Mouse (Mus musculus) thymus, postnatal 36 days (tissue): ENCODE measurements around the gene Actr8.

Experiments
- DNase-seq, 2 experiments: peaks; one replicate each; pipeline ENCODE4 v3.0.0; 2022; ENCODE audit warnings: mixed read lengths in 2 of 2

Gene Actr8

GRCm38 (mm10) chr14:29978254-29979204, at the start of gene Actr8:
TSS of gene Actr8 (plus strand) at chr14:29978337.
- peak; percentile 91 for DNase-seq

- DNase-seq: no peak
Measured at GRCm38 (mm10) chr14:29928966-29929365, 49.2 kb upstream of the Actr8 start.

- no peak for DNase-seq
Measured at GRCm38 (mm10) chr14:29935516-29935915, 42.6 kb upstream of the Actr8 start.

- no peak for DNase-seq
Measured at GRCm38 (mm10) chr14:29937466-29937865, 40.7 kb upstream of the Actr8 start.

- no peak for DNase-seq
Measured at GRCm38 (mm10) chr14:29939600-29940312, 38.4 kb upstream of the Actr8 start.

GRCm38 (mm10) chr14:29940313-29940812, 37.8 kb upstream of the Actr8 start:
- DNase-seq: no peak

- peak; percentile 6 to 16 for DNase-seq
Measured at GRCm38 (mm10) chr14:29940877-29941276, 37.3 kb upstream of the Actr8 start.

- DNase-seq: no peak
Measured at GRCm38 (mm10) chr14:29946761-29947309, 31.3 kb upstream of the Actr8 start.

- DNase-seq: no peak
Measured at GRCm38 (mm10) chr14:29950805-29951204, 27.3 kb upstream of the Actr8 start.

DNA sequence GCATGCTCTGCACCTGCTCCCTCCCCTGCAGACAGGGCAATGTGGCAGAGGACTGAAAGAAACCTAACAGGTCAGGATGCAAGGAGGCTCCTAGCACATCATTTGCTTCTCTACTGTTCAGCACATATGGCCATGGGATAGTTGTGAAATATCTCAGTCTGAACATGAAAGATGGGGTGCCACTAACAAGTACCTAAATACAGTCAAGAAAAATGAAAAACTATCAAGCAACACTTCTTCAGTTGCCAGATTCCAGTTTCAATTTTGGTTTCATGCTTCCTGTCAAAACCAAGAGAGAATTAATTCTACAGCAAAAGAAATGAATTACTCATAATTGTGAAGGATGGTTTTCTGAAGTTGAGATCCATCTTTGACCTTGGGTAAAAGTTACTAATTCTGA, 20.7 kb upstream of the Actr8 start:
- DNase-seq: no peak

DNA sequence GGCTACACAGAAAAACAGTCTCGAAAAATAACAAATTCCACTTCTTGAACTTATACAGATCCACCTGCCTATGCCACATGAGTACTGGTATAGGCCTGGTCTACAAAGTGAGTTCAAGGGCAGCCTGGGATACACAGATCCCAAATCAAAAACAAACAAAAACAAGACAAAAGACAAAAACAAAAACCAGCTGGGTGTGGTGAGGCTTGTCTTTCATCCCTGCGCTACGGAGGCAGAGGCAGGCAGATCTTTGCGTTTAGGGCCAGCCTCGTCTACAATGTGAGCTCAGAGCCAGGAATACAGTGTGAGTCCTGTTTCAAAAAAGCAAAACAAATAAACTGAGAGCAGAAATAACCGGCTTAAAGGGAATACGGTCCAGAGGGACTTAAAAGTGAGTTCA, 10.5 kb upstream of the Actr8 start:
- DNase-seq: no peak

DNA sequence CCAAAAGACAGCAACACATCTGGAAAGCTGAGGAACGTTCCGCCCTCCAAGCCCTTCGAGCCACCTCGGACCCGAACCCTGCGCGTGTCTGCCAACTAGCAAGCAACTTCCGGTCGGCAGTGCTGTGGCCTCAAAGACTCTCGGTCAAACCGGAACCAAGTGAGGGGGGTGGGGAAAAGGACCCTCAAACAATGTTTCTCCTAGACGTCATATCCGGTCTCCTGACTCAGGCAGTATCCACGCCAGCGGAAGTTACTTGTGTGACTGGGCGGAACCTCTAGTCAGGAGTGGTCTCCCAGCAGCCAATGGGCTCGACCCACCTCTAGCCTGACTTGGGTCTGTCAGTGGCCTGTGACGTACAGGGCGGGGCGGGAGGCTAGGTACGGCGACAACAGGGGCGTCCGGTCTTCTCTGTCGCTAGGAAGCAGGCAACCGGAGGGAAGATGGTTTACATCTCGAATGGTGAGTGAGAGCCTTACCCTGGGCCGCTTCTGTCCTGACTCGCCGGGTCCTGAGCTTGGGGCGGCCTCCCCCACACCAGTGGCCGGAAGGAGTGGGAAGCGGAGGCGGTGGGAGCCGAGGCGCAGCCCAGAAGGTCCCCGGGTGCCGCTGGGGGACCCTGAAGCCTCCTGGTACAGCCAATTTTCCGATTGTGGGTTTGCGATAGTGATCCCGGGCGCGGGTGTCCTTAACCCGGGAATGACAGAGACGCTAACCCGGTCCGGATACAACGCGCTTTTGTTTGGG, 9.9 kb upstream of the Actr8 start, which contains the start of gene Selenok:
Selenok (plus strand) TSS at position 234 of the 747 bp plus-strand sequence.
- DNase-seq: peak; percentile 88 to 95

DNA sequence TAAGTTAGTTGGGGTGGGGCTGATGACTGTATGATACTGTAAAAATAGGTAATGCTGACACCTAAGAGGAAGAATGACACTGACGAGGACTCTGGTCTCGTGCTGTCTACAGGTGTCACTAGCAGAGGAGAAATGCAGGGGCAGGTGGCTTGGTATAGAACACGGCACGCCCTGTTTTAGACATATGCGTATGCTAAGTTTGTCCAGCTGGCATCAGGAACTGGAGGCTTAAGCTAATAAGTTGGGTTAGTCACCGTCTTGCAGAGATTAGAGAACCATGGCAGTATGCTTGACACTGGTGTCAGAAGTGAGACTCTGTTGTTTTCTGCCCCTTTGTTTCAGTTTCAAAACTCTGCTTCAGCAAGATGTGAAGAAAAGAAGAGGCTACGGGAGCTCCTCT, 6.7 kb upstream of the Actr8 start:
- DNase-seq: no peak

DNA sequence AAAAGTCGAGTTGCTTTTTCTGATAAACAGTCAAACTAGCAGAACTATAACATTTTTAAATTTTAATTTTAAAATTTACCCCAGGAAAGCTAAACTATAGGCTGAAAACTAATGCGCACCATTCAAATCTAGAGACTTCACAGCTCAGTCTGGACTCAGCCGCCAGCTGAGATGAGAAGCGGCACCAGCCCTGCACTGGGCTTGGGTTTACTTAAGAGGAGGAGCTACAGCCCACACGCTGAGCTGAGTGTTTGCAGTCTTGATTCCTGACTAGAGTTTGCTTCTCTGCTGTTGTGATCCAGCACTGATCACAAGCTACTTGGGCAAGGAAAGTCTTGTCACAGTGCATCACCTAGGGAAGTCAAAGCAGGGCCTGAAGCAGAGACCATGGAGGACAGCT, 6.1 kb upstream of the Actr8 start:
- DNase-seq: no peak

GRCm38 (mm10) chr14:29976927-29977326, 1.2 kb upstream of the Actr8 start:
- DNase-seq: no peak

DNA sequence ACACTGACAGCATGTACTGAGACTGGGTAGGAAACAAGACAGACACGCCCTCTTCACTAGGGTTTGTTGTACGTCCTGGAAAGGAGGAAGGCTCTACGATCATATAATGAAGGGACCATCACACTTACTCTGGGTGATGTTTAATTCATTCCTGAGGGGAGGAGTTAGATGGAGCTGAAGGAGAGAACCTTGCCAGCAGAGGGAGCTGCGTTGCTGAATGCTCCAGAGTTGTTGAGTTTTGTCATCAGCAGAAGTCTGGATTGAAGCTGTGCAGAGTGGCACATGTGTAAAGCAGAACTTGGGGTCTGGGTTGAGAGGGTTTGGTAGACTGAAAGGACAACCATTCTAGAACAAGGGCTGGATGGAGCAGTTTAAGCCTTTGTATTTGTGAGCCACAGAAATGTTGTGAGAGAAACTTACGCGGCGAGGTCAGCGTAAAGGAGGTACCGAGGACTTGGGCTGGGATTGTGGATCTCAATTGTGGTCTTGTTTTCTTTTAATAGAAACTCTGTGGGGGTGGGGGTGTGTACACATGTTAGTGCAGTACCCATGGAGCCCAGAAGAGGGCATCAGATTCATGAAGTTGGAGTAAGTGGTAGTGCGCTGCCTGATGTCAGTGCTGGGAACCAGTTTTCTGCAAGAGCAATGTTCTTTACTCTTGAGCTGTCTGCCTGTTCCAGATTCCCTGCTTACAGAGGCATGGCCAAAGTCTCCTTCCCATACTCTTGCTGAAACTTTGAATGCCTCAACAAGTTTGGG, 2.5 kb downstream of the Actr8 start:
- DNase-seq: peak; percentile 39 to 50

- no peak for DNase-seq
Measured at GRCm38 (mm10) chr14:29986096-29986495, 8.0 kb downstream of the Actr8 start.

- DNase-seq: no peak
Measured at GRCm38 (mm10) chr14:29987276-29987675, 9.1 kb downstream of the Actr8 start.

GRCm38 (mm10) chr14:29987739-29988138, 9.6 kb downstream of the Actr8 start:
- no peak for DNase-seq

DNA sequence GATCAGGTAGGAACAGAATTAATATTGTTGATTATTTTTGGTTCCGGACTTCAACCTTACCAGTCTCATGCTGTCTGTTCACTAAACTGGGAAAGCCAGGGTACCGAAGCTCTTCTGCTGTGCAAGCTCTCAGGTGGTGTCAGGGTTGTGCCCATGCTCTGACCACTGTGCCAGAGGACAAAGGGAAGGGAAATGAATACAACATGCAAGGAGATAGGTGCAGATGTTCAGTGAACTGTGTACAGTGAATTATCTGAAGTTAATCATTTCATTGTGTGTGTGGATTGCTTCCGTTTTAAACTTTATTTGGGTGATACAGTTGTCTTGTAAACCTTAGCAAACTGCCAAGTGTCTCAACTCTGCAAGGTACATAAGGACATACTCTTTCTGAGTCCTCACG, 10.2 kb downstream of the Actr8 start:
- no peak for DNase-seq

- DNase-seq: no peak
Measured at GRCm38 (mm10) chr14:29994976-29995375, 16.8 kb downstream of the Actr8 start.
